Comparison of ENCODE assay signal across 16 mouse cellular contexts in genomic region chr11:22763055-22763454, GRCm38 (mm10).
DNase-seq lines count a peak whose midpoint lies in the region; TF ChIP-seq lines count a peak whose summit lies in the region.
"Had no signal": no experiment of that assay in that cellular context is flagged by ENCODE, and none has a peak within 500 bp of the region (broad histone marks: within the 10 kb centered on the region; RNA-seq: fewer than 3 reads in every experiment).

No protein-coding gene starts in this region.

- peak; percentile 79; the same call in 1 of the 2 replicates for TF ChIP-seq EP300 in CH12.LX (IDR thresholded peaks at IDR 0.05; ENCODE audit: low read length)

- TF ChIP-seq CTCF in CH12.LX (conservative IDR thresholded peaks at IDR 0.05 in 1 of 2, IDR thresholded peaks at IDR 0.05 in 1 of 2; ENCODE audit: low read depth in 2 of 2, low read length in 2 of 2), result no peak

- no peaks in the 10 kb centered on the region for H3K27me3 ChIP-seq in CH12.LX (replicated peaks)
- H3K27me3 ChIP-seq: forebrain, embryonic 15.5 days; intestine, embryonic 15.5 days; midbrain, embryonic 13.5 days had no signal

- H3K4me2 ChIP-seq in CH12.LX (ENCODE audit: insufficient read depth, low read depth, poor library complexity, severe bottlenecking), result peak overlapping the region; percentile 9; the same call in 1 of the 2 replicates
- H3K4me2 ChIP-seq: forebrain, embryonic 15.5 days; intestine, embryonic 15.5 days; midbrain, embryonic 13.5 days had no signal

- H3K4me1 ChIP-seq in CH12.LX (ENCODE audit: control insufficient read depth in 1 of 2, insufficient read depth in 2 of 2), result peaks cover 36 to 65% of the 10 kb centered on the region in 2 experiments
- H3K4me1 ChIP-seq: forebrain, embryonic 15.5 days; intestine, embryonic 15.5 days; midbrain, embryonic 13.5 days had no signal

- peak; percentile 6 to 23 for DNase-seq in adrenal gland, adult (ENCODE audit: inconsistent age in 2 of 2, low spot score in 1 of 2)
- no peak for DNase-seq in adrenal gland, postnatal 4 days (ENCODE audit: low spot score in 2 of 2)
- peak; percentile 19 to 40 for DNase-seq in heart, adult 9 months (ENCODE audit: low spot score in 2 of 2)
- no peak for DNase-seq in heart, postnatal 36 days
- peak; percentile 20 for DNase-seq in kidney, postnatal 14 days
- DNase-seq in kidney, adult 8-10 months, result no peak
- peak; percentile 47 for DNase-seq in CH12.LX (ENCODE audit: extremely low read depth)
- no peak for DNase-seq in cerebellum, postnatal 4 days (ENCODE audit: low spot score in 2 of 2)
- DNase-seq: adrenal gland, postnatal 14 days; cerebellum, adult 8-10 months; lung, adult 18-20 months; lung, postnatal 14 days had no signal

- dilution Hi-C loops in CH12.LX (cut with MboI; ENCODE audit: extremely low pct_ligation_motif_present, extremely low pct_unique_long_range_greater_than_20kb, low sequenced_read_pairs), result no loop called here

- no peaks in the 10 kb centered on the region for H3K79me2 ChIP-seq in CH12.LX (replicated peaks; ENCODE audit: control insufficient read depth, extremely low read depth, insufficient read depth, poor library complexity, severe bottlenecking)

- no peak for TF ChIP-seq RAD21 in CH12.LX (IDR thresholded peaks at IDR 0.05; ENCODE audit: low read depth, low read length)

- H3K9ac ChIP-seq in CH12.LX (ENCODE audit: insufficient read depth, low read depth), result no peak overlapping the region; the same call in 1 of the 2 replicates
- H3K9ac ChIP-seq: forebrain, embryonic 15.5 days; intestine, embryonic 15.5 days; midbrain, embryonic 13.5 days had no signal

- intact Hi-C loops in heart, postnatal 36 days (cut with DNase I), result no loop called here

- TF ChIP-seq POLR2A in CH12.LX (IDR thresholded peaks at IDR 0.05; ENCODE audit: low read depth, low read length), result no peak

- H3K4me3 ChIP-seq in CH12.LX (replicated peaks in 1 of 3; ENCODE audit: low read depth in 2 of 3, low read length in 2 of 3, poor library complexity in 1 of 3), result no peak overlapping the region
- H3K4me3 ChIP-seq: forebrain, embryonic 15.5 days; intestine, embryonic 15.5 days; midbrain, embryonic 13.5 days had no signal

- H3K27ac ChIP-seq in CH12.LX (ENCODE audit: insufficient read depth, low read depth), result peak overlapping the region; percentile 86
- H3K27ac ChIP-seq: forebrain, embryonic 15.5 days; intestine, embryonic 15.5 days; kidney, postnatal 0 days; midbrain, embryonic 13.5 days had no signal

- no peaks in the 10 kb centered on the region for H3K36me3 ChIP-seq in CH12.LX (replicated peaks in 1 of 2; ENCODE audit: control insufficient read depth in 1 of 2, insufficient read depth in 1 of 2, low read length in 1 of 2)
- H3K36me3 ChIP-seq: forebrain, embryonic 15.5 days; intestine, embryonic 15.5 days; midbrain, embryonic 13.5 days had no signal

- in situ Hi-C loops in CH12.LX (cut with MboI; ENCODE audit: low pct_ligation_motif_present, low pct_unique_long_range_greater_than_20kb, low sequenced_read_pairs), result no loop called here

- peaks cover 4% of the 10 kb centered on the region for H3K9me3 ChIP-seq in CH12.LX (replicated peaks; ENCODE audit: low read length)
- H3K9me3 ChIP-seq: forebrain, embryonic 15.5 days; intestine, embryonic 15.5 days; midbrain, embryonic 13.5 days had no signal

TF ChIP-seq in CH12.LX, 34 proteins besides CTCF, POLR2A, EP300 and RAD21:
- no peak for TF ChIP-seq ZC3H11A (IDR thresholded peaks at IDR 0.05; ENCODE audit: low read depth, low read length)
- TF ChIP-seq USF1 (IDR thresholded peaks at IDR 0.05; ENCODE audit: low read depth, low read length), result no peak
- TF ChIP-seq POLR2AphosphoS2 (IDR thresholded peaks at IDR 0.05; ENCODE audit: low read depth, low read length), result no peak
- no peak for TF ChIP-seq MYC (IDR thresholded peaks at IDR 0.05; ENCODE audit: low read depth, low read length)
- no peak for TF ChIP-seq CHD1 (IDR thresholded peaks at IDR 0.05; ENCODE audit: low read depth, low read length)
- TF ChIP-seq CHD2 (IDR thresholded peaks at IDR 0.05; ENCODE audit: low read length), result peak; percentile 47; the same call in 1 of the 2 replicates
- no peak for TF ChIP-seq ELF1 (IDR thresholded peaks at IDR 0.05; ENCODE audit: low read depth, low read length)
- no peak for TF ChIP-seq PAX5 (IDR thresholded peaks at IDR 0.05; ENCODE audit: low read length)
- TF ChIP-seq TBP (conservative IDR thresholded peaks at IDR 0.05; ENCODE audit: low read depth, low read length), result no peak
- no peak for TF ChIP-seq JUND (conservative IDR thresholded peaks at IDR 0.05; ENCODE audit: low read depth, low read length)
- TF ChIP-seq NRF1 (IDR thresholded peaks at IDR 0.05; ENCODE audit: low read depth, low read length), result no peak
- no peak for TF ChIP-seq KAT2A (IDR thresholded peaks at IDR 0.05; ENCODE audit: insufficient replicate concordance, low read length)
- no peak for TF ChIP-seq ZNF384 (IDR thresholded peaks at IDR 0.05; ENCODE audit: low read depth, low read length)
- peak; percentile 23; the same call in 1 of the 2 replicates for TF ChIP-seq MAX (IDR thresholded peaks at IDR 0.05; ENCODE audit: low read length)
- peak; percentile 62; the same call in 1 of the 2 replicates for TF ChIP-seq TCF12 (IDR thresholded peaks at IDR 0.05; ENCODE audit: low read depth, low read length)
- no peak for TF ChIP-seq ZKSCAN1 (IDR thresholded peaks at IDR 0.05; ENCODE audit: borderline replicate concordance, low read depth, low read length)
- TF ChIP-seq MEF2A (IDR thresholded peaks at IDR 0.05; ENCODE audit: borderline replicate concordance, low read depth, low read length), result no peak
- TF ChIP-seq MAZ (IDR thresholded peaks at IDR 0.05; ENCODE audit: low read depth, low read length), result no peak
- no peak for TF ChIP-seq USF2 (conservative IDR thresholded peaks at IDR 0.05; ENCODE audit: low read depth, low read length)
- TF ChIP-seq ETS1 (conservative IDR thresholded peaks at IDR 0.05; ENCODE audit: low read depth, low read length), result peak; percentile 68
- no peak for TF ChIP-seq JUN (IDR thresholded peaks at IDR 0.05; ENCODE audit: insufficient read depth, low read depth, low read length)
- TF ChIP-seq RCOR1 (conservative IDR thresholded peaks at IDR 0.05; ENCODE audit: low read depth, low read length), result no peak
- TF ChIP-seq SIN3A (IDR thresholded peaks at IDR 0.05; ENCODE audit: low read length), result peak; percentile 50; the same call in 1 of the 2 replicates

Comparison
In these comparisons a context has a peak if more than half of its experiments do, and no peak if none do; other contexts are left out.
1. DNase-seq: peak in adrenal gland, adult (2 of 2), heart, adult 9 months (2 of 2), kidney, postnatal 14 days (single experiment) and CH12.LX (single experiment); none in adrenal gland, postnatal 4 days (0 of 2), heart, postnatal 36 days (0 of 2), kidney, adult 8-10 months (0 of 2) and cerebellum, postnatal 4 days (0 of 2).